Mouse (Mus musculus) kidney, adult 10 weeks (tissue): ENCODE data around the gene Try10. TPM values are rescaled to one million over a fixed set of nuclear protein-coding genes. Genes with fewer than 3 reads are reported as not detected.

Experiments used
- polyA plus RNA-seq: library from polyadenylated mRNA; stranded (reverse); fragments of 350-450 nt; fragmentation: Illumina TruSeq; extraction: RNeasy Lipid Tissue Mini Kit (QIAGEN cat#74804); gene quantifications from one replicate; pipeline ENCODE4 v1.2.3, GENCODE M21; 2014; ENCODE audit warnings: low read depth, low replicate concordance

Gene Try10
- not detected for polyA plus RNA-seq

DNA sequence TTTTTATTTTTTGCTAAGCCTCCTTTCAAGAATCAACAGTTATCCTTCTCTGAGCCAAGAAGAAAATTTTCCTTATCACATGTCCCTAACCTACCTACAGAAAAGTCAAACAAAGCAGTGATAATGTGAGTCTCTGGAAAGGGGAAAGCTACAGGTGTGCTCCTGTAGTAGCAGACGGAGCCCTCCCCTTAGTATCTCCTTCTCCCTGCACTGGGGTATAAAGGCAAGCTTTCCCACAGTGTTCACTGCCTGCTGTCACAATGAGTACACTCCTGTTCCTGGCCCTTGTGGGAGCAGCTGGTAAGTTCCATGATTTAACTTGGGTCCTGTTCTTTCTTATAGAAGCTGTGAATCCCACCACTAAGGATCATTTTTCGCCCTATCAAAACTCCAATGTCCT lies at the start of gene Try10:
Try10 (plus strand) TSS at position 174 of the 400 bp plus-strand sequence.

DNA sequence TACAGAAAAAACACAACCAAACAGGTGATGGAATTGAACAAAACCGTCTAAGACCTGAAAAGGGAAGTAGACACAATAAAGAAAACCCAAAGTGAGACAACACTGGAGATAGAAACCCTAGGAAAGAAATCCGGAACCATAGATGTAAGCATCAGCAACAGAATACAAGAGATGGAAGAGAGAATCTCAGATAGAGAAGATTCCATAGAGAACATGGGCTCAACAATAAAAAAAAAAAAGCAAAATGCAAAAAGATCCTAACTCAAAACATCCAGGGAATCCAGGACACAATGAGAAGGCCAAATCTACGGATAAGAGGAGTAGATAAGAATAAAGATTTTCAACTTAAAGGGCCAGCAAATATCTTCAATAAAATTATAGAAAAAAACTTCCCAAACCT lies 37.2 kb upstream of the Try10 start, which contains the start of gene Try5:
Try5 (minus strand) TSS at position 101 of the 400 bp plus-strand sequence.

DNA sequence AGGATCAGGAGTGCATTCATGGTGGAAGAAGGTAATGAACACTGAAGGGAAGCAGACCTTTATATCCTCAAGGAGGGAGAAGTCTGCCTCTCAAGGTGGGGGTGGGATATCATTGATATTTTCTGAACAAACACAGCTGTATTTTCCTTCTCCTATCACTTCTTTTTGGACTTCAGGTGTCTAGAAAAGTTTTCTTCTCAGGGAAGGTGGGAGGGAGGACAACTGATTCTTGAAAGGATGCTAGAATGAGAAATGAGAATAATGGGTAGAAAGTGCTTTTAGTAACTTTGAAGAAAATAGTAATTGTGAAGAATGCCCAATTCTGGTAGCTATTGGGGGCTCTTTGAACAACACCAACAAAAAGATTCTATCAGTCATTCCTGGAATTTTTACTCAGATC lies 23.7 kb downstream of the Try10 start, which contains the start of gene Prss3:
Prss3 (minus strand) TSS at position 101 of the 400 bp plus-strand sequence.

GRCm38 (mm10) chr6:41392056-41392455 lies 38.2 kb downstream of the Try10 start, which contains the start of gene Gm5771:
TSS of gene Gm5771 (plus strand) at chr6:41392356.

Other genes with a start within 250 kb of the Try10 start
- not detected for gene Try4, start 51.8 kb upstream of the Try10 start, polyA plus RNA-seq
- gene Try5, start 37.3 kb upstream of the Try10 start, polyA plus RNA-seq = not detected
- gene Prss3, start 23.6 kb downstream of the Try10 start, polyA plus RNA-seq = not detected
- gene Gm5771, start 38.3 kb downstream of the Try10 start, polyA plus RNA-seq = not detected
- gene Gm10334, start 92.0 kb downstream of the Try10 start, polyA plus RNA-seq = not detected
- gene Prss1, start 104.8 kb downstream of the Try10 start, polyA plus RNA-seq = not detected
- gene Prss2, start 167.7 kb downstream of the Try10 start, polyA plus RNA-seq = not detected